17 mouse cellular contexts compared by ENCODE assay signal in genomic region chr12:96261978-96262377, GRCm38 (mm10).
"Had no signal": no experiment of that assay in that cellular context is flagged by ENCODE, and none has a peak within 500 bp of the region (broad histone marks: within the 10 kb centered on the region; RNA-seq: fewer than 3 reads in every experiment).

No protein-coding gene starts in this region.

- DNase-seq: left cerebral cortex, postnatal 4 days; liver; liver, embryonic 13.5 days; liver, postnatal 0 days; lung, adult 18-20 months; lung, adult 2 months; lung, embryonic 14.5 days; lung, postnatal 10 days; lung, postnatal 14 days; lung, postnatal 36 days; lung, postnatal 4 days; midbrain, embryonic 14.5 days had no signal

- ATAC-seq: liver, embryonic 12.5 days; liver, postnatal 0 days; lung, postnatal 0 days; midbrain, embryonic 13.5 days; midbrain, embryonic 15.5 days; midbrain, embryonic 16.5 days had no signal
